Mouse (Mus musculus): ENCODE data around the gene Siah1a.

GRCm38 (mm10) chr8:86712594-86712993 lies 33.1 kb downstream of the Siah1a start:
- TF ChIP-seq CTCF (conservative IDR thresholded peaks at IDR 0.05; ENCODE audit: insufficient read depth, insufficient read length, low read depth, low read length) (no peak), POLR2A (IDR thresholded peaks at IDR 0.05; ENCODE audit: low read depth, low read length) (no peak)

All from kidney, adult 2 months (tissue).